Mouse (Mus musculus) heart, embryonic 16.5 days (tissue): Measurements from ENCODE around the gene Zfp697. TPM values are rescaled to one million over a fixed set of nuclear protein-coding genes. Genes with fewer than 3 reads are reported as not detected.
"Not testable (repeated sequence)": the region's sequence is repeated elsewhere in the genome, so short reads cannot be mapped to it uniquely, and the experiment has no call there.

Experiments
- ATAC-seq: fragments of 200-750 bp; cut with Nextera tagmentation; replicated peaks from 2 replicates; pipeline ENCODE4 v1.8.0; 2017; ENCODE audit warnings: moderate number of reproducible peaks; ENCODE audit not compliant: insufficient read depth, low FRiP score; ENCODE audit errors: extremely low read depth
- H3K27ac ChIP-seq: fragments of 300-500 bp; sonication (generic); 2 replicates; pipeline ENCODE4 v1.5.1; 2014; ENCODE audit warnings: mild to moderate bottlenecking, low read length, control low read depth, moderate library complexity
- H3K27me3 ChIP-seq: fragments of 300-500 bp; sonication (generic); 2 replicates; pipeline ENCODE4 v1.6.1; 2014; ENCODE audit warnings: low read length, mixed read lengths; ENCODE audit not compliant: control insufficient read depth, insufficient read depth
- H3K36me3 ChIP-seq: fragments of 300-500 bp; sonication (generic); 2 replicates; pipeline ENCODE4 v1.6.1; 2014; ENCODE audit not compliant: control insufficient read depth, insufficient read depth
- H3K4me1 ChIP-seq: fragments of 300-500 bp; sonication (generic); 2 replicates; pipeline ENCODE4 v1.6.1; 2014; ENCODE audit warnings: low read length, mixed read lengths; ENCODE audit not compliant: control insufficient read depth, insufficient read depth
- H3K4me2 ChIP-seq: fragments of 300-500 bp; sonication (generic); 2 replicates; pipeline ENCODE4 v1.6.1; 2014; ENCODE audit warnings: low read depth, mild to moderate bottlenecking, control low read depth, low read length
- H3K4me3 ChIP-seq: fragments of 300-500 bp; sonication (generic); 2 replicates; pipeline ENCODE4 v1.5.1; 2014; ENCODE audit warnings: mild to moderate bottlenecking, control low read depth, low read length
- H3K9ac ChIP-seq: fragments of 300-500 bp; sonication (generic); 2 replicates; pipeline ENCODE4 v1.6.1; 2014; ENCODE audit warnings: low read length, control low read depth
- H3K9me3 ChIP-seq: fragments of 300-500 bp; sonication (generic); replicated peaks from 2 replicates; pipeline ENCODE4 v1.6.1; 2016; ENCODE audit warnings: low read length; ENCODE audit not compliant: control insufficient read depth
- WGBS: fragments of 180-500 bp; shearing (Covaris S2); extraction: QIAGEN DNeasy Blood & Tissue Kit; methylation state at CpG from one replicate; pipeline ENCODE4 v1.1.7; 2014; 5-methylcytosine and 5-hydroxymethylcytosine counted together
- polyA plus RNA-seq: library from polyadenylated mRNA; unstranded; fragments of >200 nt; fragmentation: Nextera tagmentation; extraction: Ambion mirVana; gene quantifications from 2 replicates; pipeline ENCODE4 v1.2.1, GENCODE M21; 2015

Zfp697 gene
- polyA plus RNA-seq, 1 experiment from 2014 or later, result 9.8 TPM

DNA sequence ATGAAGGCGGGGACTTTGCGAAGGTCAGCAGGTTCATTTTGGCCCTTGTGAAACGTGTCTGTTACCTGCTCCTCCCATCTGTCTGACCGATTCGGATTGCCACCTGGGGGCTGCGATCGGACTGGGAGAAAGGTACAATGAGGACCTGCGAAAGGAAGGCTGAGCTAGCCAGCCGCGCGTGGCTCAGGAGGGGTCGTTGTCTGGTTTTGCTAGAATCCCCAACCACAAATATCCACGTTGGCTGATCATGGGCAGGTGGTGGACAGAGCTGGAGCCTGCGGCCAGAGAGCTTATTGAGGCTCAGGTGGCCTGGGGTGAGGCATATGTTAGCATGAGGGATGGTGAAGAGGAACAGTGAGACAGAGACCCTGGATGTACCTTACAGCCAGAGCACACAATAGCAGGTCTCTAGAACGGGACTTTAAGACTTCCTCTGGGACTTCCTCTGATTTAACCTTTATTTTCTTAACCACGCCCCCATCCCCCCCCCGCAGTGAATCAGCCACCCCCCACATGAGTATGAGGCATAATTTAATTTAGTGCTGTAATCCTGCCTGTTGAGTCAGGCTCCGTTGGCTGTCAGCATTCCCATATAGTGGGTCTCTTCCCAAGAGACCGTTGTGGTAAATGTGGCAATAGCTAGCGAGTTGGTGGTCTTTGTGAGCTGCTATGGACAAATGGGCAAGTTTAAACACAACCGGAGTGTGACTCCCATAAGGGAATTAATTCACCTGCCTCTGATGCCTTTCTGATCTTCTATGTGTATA lies 946 bp downstream of the Zfp697 start:
- Histone ChIP-seq H3K4me2 (peak overlapping the region; percentile 96), H3K27me3 (no peaks in the 10 kb centered on the region), H3K4me3 (peak overlapping the region; percentile 71), H3K4me1 (peaks cover 27% of the 10 kb centered on the region), H3K27ac (no peak overlapping the region; the same call in none of the 2 replicates), H3K9me3 (no peaks in the 10 kb centered on the region), H3K9ac (peak overlapping the region; percentile 86), H3K36me3 (no peaks in the 10 kb centered on the region)
- no peak; the same call in 1 of the 2 replicates for ATAC-seq
- 10% methylated on average over 21 of the region's 21 CpGs for WGBS

DNA sequence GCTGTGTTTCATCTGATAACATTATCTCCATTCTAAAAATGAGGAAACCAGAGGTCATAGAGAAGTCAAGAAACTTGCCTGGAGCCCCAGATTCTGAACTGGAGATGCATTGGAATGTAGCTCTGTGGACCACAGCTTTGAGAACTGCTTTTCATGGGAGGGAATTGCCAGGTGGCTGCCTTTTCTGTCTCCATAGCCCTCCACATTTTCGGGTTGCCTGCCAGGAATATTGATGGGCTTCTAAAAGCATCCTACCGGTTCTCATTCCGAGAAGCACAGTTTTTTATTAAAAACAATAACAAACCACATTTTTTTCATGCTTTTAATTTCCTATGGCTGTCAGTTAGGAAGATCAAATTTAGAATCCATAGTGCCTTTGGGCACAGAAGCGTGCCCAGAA lies 4.8 kb downstream of the Zfp697 start:
- Histone ChIP-seq H3K36me3 (no peaks in the 10 kb centered on the region), H3K4me3 (no peak overlapping the region), H3K4me2 (no peak overlapping the region), H3K4me1 (peaks cover 39% of the 10 kb centered on the region), H3K9me3 (no peaks in the 10 kb centered on the region), H3K9ac (no peak overlapping the region), H3K27ac (no peak overlapping the region), H3K27me3 (no peaks in the 10 kb centered on the region)
- WGBS, result 62% methylated on average over 4 of the region's 4 CpGs
- ATAC-seq, result no peak

DNA sequence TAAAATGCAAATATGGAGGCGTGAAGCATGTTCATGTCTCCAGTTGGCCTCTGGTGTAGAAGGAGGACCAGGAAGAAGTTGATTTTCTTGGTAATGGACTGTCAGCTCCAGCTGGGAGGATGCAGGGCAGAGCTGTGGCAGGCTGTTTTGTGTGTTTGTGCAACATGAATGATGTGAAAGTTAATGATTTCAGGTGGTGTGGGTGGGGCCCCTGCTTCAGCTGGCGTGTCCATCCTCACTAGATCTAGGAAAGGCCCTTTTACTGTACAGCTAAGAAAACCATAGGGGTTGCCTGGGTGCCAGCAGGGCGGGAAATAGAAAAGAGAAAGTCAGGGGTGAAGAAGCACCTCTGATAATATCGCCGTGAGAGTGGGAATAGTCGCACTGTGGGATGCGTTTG lies 5.5 kb downstream of the Zfp697 start:
- no peak overlapping the region for H3K4me3 ChIP-seq
- WGBS, result 81% methylated on average over 7 of the region's 7 CpGs
- H3K9me3 ChIP-seq, result no peaks in the 10 kb centered on the region
- no peak for ATAC-seq
- no peak overlapping the region for H3K27ac ChIP-seq
- no peaks in the 10 kb centered on the region for H3K36me3 ChIP-seq
- H3K4me2 ChIP-seq, result no peak overlapping the region
- no peak overlapping the region for H3K9ac ChIP-seq
- no peaks in the 10 kb centered on the region for H3K27me3 ChIP-seq
- peaks cover 39% of the 10 kb centered on the region for H3K4me1 ChIP-seq

DNA sequence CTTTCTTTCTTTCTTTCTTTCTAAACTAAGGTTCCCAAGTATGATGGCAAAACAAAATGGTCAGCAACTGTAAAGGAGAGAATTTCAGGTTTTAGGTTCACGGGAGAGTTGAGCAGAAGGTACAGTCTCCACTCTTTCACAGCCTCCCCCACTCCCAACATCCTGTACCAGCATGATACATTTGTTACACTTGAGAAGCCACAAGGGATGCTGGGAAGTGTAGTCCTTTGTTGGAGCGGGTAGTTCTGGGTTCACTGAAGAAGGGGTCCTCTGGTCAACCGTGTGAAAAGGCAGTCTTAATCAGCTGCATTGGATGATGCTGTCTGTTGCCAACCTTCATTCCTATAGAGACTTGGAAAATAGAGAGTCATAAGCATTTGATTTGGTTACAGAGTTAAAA lies 7.0 kb downstream of the Zfp697 start:
- no peaks in the 10 kb centered on the region for H3K36me3 ChIP-seq
- 61% methylated on average over 3 of the region's 3 CpGs for WGBS
- H3K27me3 ChIP-seq, result no peaks in the 10 kb centered on the region
- H3K4me3 ChIP-seq, result no peak overlapping the region
- H3K4me2 ChIP-seq, result no peak overlapping the region
- no peaks in the 10 kb centered on the region for H3K9me3 ChIP-seq
- peaks cover 25% of the 10 kb centered on the region for H3K4me1 ChIP-seq
- no peak for ATAC-seq
- no peak overlapping the region for H3K9ac ChIP-seq
- no peak overlapping the region for H3K27ac ChIP-seq

DNA sequence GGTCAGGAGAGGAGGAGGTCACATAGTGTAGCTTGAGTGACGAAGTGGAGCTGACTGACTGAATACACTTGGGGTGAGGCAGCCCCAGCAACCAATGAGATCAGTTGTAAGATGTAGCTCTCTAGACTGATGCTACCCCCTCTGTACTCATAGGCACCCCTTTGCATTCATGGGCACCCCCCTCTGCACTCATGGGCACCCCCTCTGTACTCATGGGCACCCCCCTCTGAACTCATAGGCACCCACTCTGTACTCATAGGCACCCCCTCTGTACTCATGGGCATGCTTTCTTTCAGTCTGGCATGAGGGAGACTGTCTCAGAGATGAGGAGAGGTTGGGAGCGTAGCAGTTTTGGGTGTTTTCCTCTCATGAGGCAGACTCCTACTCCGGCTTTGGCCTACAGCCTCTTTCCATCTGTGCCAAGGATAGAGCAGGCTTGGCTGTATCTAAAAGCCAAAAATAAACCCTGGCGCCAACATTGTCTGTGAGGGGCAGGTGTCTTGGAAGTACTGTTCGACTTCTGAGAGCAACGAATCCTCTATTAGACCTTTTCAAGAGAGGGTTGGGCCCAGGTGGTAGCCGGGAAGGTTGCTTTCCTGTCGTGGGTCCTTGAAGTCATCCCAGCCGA lies 22.1 kb downstream of the Zfp697 start:
- ATAC-seq, result peak; percentile 53

DNA sequence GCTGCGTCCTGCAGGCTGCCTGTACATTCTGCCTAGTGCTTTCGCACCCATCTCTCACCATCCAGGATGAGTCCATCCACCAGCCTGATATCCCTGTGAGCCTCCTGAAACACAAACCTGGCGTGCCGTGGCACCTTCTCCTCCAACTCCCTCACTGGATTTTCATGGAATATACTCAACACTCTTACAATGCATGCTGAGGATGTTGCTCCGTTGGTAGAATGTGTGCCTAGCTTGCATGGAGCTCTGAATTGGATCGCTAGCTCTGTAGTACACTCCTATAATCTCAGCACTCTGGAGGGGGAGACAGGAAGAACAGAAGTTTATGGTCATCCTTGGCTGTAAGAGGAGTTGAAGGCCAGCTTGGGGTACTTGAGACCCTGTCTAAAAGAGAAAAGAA lies 23.6 kb downstream of the Zfp697 start:
- WGBS, result 76% methylated on average over 6 of the region's 6 CpGs
- H3K9me3 ChIP-seq, H3K36me3 ChIP-seq, H3K4me3 ChIP-seq, ATAC-seq, H3K9ac ChIP-seq, H3K27me3 ChIP-seq, H3K4me2 ChIP-seq: not testable (repeated sequence)
- Histone ChIP-seq H3K4me1 (peaks cover 21% of the 10 kb centered on the region), H3K27ac (peak overlapping the region; percentile 89)

More for the DNA sequence above, 22.1 kb downstream of the Zfp697 start:
- Histone ChIP-seq H3K4me1 (peaks cover 21% of the 10 kb centered on the region), H3K27ac (peak overlapping the region; percentile 78), H3K4me2 (peak overlapping the region; percentile 18; the same call in 1 of the 2 replicates)
- not testable (repeated sequence) for H3K9ac ChIP-seq, H3K27me3 ChIP-seq, H3K36me3 ChIP-seq, H3K9me3 ChIP-seq, H3K4me3 ChIP-seq
- WGBS, result 49% methylated on average over 8 of the region's 9 CpGs

DNA sequence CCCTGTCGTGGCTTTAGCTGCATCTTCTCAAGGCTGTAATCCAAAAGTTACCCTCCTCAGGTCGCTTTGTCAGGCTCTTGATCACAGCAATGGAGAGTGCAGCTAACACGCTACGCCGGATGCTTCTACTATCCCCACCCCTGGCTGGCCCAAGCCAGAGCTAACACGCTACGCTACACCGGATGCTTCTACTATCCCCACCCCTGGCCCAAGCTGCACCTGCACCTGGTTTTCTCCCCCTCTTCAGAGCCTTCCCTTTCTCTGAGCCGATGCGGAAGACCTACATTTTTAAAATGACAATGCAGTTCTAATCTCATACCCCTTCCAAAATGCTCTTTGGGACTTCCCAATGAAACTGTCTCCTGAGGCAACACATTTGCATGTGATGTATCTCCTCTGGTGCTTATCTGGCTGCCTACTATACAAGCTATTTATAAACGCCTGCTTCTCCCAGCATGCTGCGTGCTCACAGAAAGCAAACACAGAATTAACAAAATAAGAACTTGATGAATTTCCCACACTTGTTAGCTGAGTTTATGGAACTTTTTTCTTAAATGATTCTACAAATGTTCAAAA lies 24.4 kb downstream of the Zfp697 start:
- peak overlapping the region; percentile 52 for H3K4me2 ChIP-seq
- H3K9ac ChIP-seq, result peak overlapping the region; percentile 46

DNA sequence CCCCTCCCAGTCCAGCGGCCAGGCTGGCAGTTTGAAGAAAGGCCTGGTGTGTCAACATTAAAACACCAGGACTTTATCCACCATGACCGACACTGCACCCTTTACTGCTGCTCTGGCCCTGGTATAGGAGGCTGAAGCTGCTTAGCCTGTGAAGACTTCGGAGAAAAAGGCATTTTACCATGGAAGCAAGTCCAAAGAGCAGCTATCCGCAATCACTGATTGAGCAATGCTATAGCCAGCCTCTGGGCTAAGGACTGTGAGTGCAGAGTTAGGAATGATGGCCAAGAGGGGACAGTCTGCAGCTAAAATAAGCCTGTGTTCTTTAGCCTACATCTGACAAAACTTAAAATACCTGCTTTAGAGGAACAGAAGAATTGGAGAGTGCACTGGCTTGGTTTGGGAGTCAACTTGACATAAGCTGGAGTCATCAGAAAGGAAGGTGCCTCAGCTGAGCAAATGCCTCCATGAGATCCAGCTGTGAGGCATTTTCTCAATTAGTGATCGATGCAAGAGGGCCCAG lies 25.1 kb downstream of the Zfp697 start:
- ATAC-seq, H3K27me3 ChIP-seq, H3K4me3 ChIP-seq, H3K36me3 ChIP-seq, H3K9me3 ChIP-seq: not testable (repeated sequence)
- 44% methylated on average over 5 of the region's 5 CpGs for WGBS
- Histone ChIP-seq H3K9ac (peak overlapping the region; percentile 46), H3K27ac (peak overlapping the region; percentile 89), H3K4me1 (peaks cover 27% of the 10 kb centered on the region), H3K4me2 (peak overlapping the region; percentile 52; the same call in 1 of the 2 replicates)

More for the DNA sequence above, 24.4 kb downstream of the Zfp697 start:
- peaks cover 21% of the 10 kb centered on the region for H3K4me1 ChIP-seq
- H3K27me3 ChIP-seq, H3K9me3 ChIP-seq, H3K36me3 ChIP-seq: not testable (repeated sequence)
- H3K27ac ChIP-seq, result peak overlapping the region; percentile 89
- H3K4me3 ChIP-seq, result peak overlapping the region; percentile 10; the same call in 1 of the 2 replicates
- 40% methylated on average over 12 of the region's 12 CpGs for WGBS
- ATAC-seq, result peak; percentile 34
